In the genomic region with DNA sequence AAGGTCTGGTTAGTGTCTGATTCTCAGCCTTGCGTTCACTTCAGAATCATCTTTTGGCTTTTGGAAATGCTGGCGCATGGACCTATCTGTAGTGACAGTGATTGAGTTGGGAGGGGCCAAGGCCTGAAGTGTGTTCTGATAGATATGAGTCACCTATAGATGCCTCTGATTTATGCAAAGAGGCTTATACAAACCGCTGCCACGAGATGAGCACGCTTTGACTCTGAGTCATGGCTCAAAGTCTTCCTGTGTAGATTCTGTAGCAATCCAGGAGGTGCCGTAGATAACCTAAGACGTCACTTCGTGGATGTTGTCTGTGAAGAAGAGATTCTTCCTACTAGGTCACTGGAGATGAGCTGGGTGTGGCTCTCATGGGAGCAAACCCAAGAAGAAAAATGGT, we compare ENCODE assay signal across 29 mouse cellular contexts. TPM values are rescaled to one million over a fixed set of nuclear protein-coding genes. Genes with fewer than 3 reads are reported as not detected.
A peak's percentile ranks its signal among the peaks of the same experiment; 100 is the strongest.
DNase-seq lines count a peak whose midpoint lies in the region; ATAC-seq and TF ChIP-seq lines count a peak whose summit lies in the region.
"Had no signal": no experiment of that assay in that cellular context is flagged by ENCODE, and none has a peak within 500 bp of the region (broad histone marks: within the 10 kb centered on the region; RNA-seq: fewer than 3 reads in every experiment).

No protein-coding gene starts in this region.

- WGBS in intestine, postnatal 0 days = 52% methylated on average over 8 of the region's 8 CpGs

- no peak overlapping the region for H3K4me3 ChIP-seq in intestine, postnatal 0 days (ENCODE audit: low read depth, low read length)
- H3K4me3 ChIP-seq: erythroblast, embryonic 14.5 days; hindbrain, embryonic 13.5 days; limb, embryonic 13.5 days; lung, embryonic 15.5 days; midbrain, embryonic 12.5 days; myocyte; neural tube, embryonic 12.5 days had no signal

- no peaks in the 10 kb centered on the region for H3K36me3 ChIP-seq in intestine, postnatal 0 days (ENCODE audit: control insufficient read depth, insufficient read depth)
- H3K36me3 ChIP-seq: hindbrain, embryonic 13.5 days; limb, embryonic 13.5 days; lung, embryonic 15.5 days; midbrain, embryonic 12.5 days; neural tube, embryonic 12.5 days had no signal

- H3K9me3 ChIP-seq in intestine, postnatal 0 days (ENCODE audit: control insufficient read depth) = no peaks in the 10 kb centered on the region
- H3K9me3 ChIP-seq: hindbrain, embryonic 13.5 days; limb, embryonic 13.5 days; lung, embryonic 15.5 days; midbrain, embryonic 12.5 days; neural tube, embryonic 12.5 days had no signal

- TF ChIP-seq CTCF in intestine, postnatal 0 days (IDR thresholded peaks at IDR 0.05; ENCODE audit: low read depth) = no peak

- no peak overlapping the region for H3K27ac ChIP-seq in intestine, postnatal 0 days (ENCODE audit: low read depth, low read length)
- H3K27ac ChIP-seq: hindbrain, embryonic 13.5 days; limb, embryonic 13.5 days; lung, embryonic 15.5 days; midbrain, embryonic 12.5 days; neural tube, embryonic 12.5 days; stomach, postnatal 0 days had no signal

- H3K9ac ChIP-seq in intestine, postnatal 0 days (ENCODE audit: low read depth, low read length) = no peak overlapping the region
- H3K9ac ChIP-seq: forebrain, postnatal 0 days; hindbrain, embryonic 13.5 days; limb, embryonic 13.5 days; lung, embryonic 15.5 days; midbrain, embryonic 12.5 days; neural tube, embryonic 12.5 days had no signal

- H3K4me2 ChIP-seq in intestine, postnatal 0 days (replicated peaks; ENCODE audit: low read depth) = no peak overlapping the region
- H3K4me2 ChIP-seq: heart, embryonic 11.5 days; hindbrain, embryonic 13.5 days; limb, embryonic 13.5 days; liver, embryonic 11.5 days; lung, embryonic 15.5 days; midbrain, embryonic 12.5 days; neural tube, embryonic 12.5 days had no signal

- H3K4me1 ChIP-seq in intestine, postnatal 0 days (replicated peaks; ENCODE audit: control insufficient read depth, insufficient read depth, low read length) = no peaks in the 10 kb centered on the region
- H3K4me1 ChIP-seq: hindbrain, embryonic 13.5 days; limb, embryonic 13.5 days; lung, embryonic 15.5 days; midbrain, embryonic 12.5 days; neural tube, embryonic 12.5 days had no signal

- 0 out of 2 replicates have a peak, but pooled peaks have one; percentile 13 for ATAC-seq in frontal cortex, adult (ENCODE audit: low TSS enrichment)
- peak; percentile 93 for ATAC-seq in intestine, postnatal 0 days
- ATAC-seq: forebrain, postnatal 0 days had no signal

- H3K27me3 ChIP-seq in intestine, postnatal 0 days (replicated peaks; ENCODE audit: control insufficient read depth, insufficient read depth, low read length) = 0 out of 2 replicates have a peak, but pooled peaks cover 3% of the 10 kb centered on the region
- H3K27me3 ChIP-seq: CH12.LX; hindbrain, embryonic 13.5 days; limb, embryonic 13.5 days; lung, embryonic 15.5 days; midbrain, embryonic 12.5 days; neural tube, embryonic 12.5 days had no signal

- intact Hi-C loops in heart, postnatal 10 days (cut with DNase I) = no loop called here

- DNase-seq in frontal cortex, postnatal 14 days (ENCODE audit: low spot score in 2 of 2) = no peak
- peak; percentile 32 for DNase-seq in c-Kit-positive CD71-negative TER-119-negative erythroid progenitor cells, embryonic 14.5 days (ENCODE audit: low read depth)
- DNase-seq in heart, adult 9 months (ENCODE audit: low spot score in 2 of 2) = no peak
- no peak for DNase-seq in ovary, postnatal 10 days (ENCODE audit: low spot score)
- DNase-seq in heart, postnatal 10 days = no peak
- DNase-seq: adrenal gland, postnatal 10 days; cerebellum, adult 18-20 months; cerebellum, postnatal 14 days; forebrain, postnatal 0 days; gastrocnemius, postnatal 14 days; heart, postnatal 4 days; kidney, adult 8-10 months; kidney, postnatal 10 days; right cerebral cortex, postnatal 4 days; thymus, adult 18-20 months; thymus, postnatal 36 days had no signal

RNA-seq across cellular contexts. Expression of a gene that starts 16.6 kb away (rescaled TPM):
- polyA plus RNA-seq in intestine, postnatal 0 days (2015; fragmentation: Nextera tagmentation; extraction: Ambion mirVana) = 21.4 and 23.4 TPM in 2 replicates
- 10 to 100 TPM; 42.1 to 57.2 TPM for total RNA-seq in heart, postnatal 10 days (2021)
